7 mouse cellular contexts compared by ENCODE assay signal in genomic region chr5:34168950-34169891, GRCm38 (mm10). TPM values are rescaled to one million over a fixed set of nuclear protein-coding genes. Genes with fewer than 3 reads are reported as not detected.
DNase-seq lines count a peak whose midpoint lies in the region; ATAC-seq lines count a peak whose summit lies in the region.

Gene Poln (minus strand): TSS chr5:34169448.
Gene Haus3 (minus strand): TSS chr5:34169527.

- peak within 1 kb of the TSS; percentile 80 for H3K4me3 ChIP-seq in embryonic facial prominence, embryonic 11.5 days (ENCODE audit: low read depth, low read length)
- H3K4me3 ChIP-seq in limb, embryonic 10.5 days: peak within 1 kb of the TSS; percentile 77
- peak within 1 kb of the TSS; percentile 57 for H3K4me3 ChIP-seq in midbrain, embryonic 13.5 days (replicated peaks)

- peak; percentile 99 for ATAC-seq in embryonic facial prominence, embryonic 11.5 days (replicated peaks; ENCODE audit: insufficient number of reproducible peaks, low FRiP score, low TSS enrichment, low read depth)
- peak; percentile 94 for ATAC-seq in granulocyte monocyte progenitor cell, adult 5-6 weeks (replicated peaks; ENCODE audit: poor library complexity, severe bottlenecking)
- ATAC-seq in midbrain, embryonic 13.5 days: peak; percentile 100

- no peaks in the 10 kb centered on the region for H3K27me3 ChIP-seq in embryonic facial prominence, embryonic 11.5 days (ENCODE audit: control insufficient read depth, insufficient read depth, low read length)
- H3K27me3 ChIP-seq in limb, embryonic 10.5 days (ENCODE audit: low read depth, poor library complexity, severe bottlenecking): no peaks in the 10 kb centered on the region
- H3K27me3 ChIP-seq in midbrain, embryonic 13.5 days: no peaks in the 10 kb centered on the region

- H3K36me3 ChIP-seq in embryonic facial prominence, embryonic 11.5 days (replicated peaks; ENCODE audit: control insufficient read depth, insufficient read depth, low read depth, low read length): no peaks in the 10 kb centered on the region
- H3K36me3 ChIP-seq in limb, embryonic 10.5 days: peaks cover 29% of the 10 kb centered on the region
- peaks cover 18% of the 10 kb centered on the region for H3K36me3 ChIP-seq in midbrain, embryonic 13.5 days

- WGBS in embryonic facial prominence, embryonic 11.5 days: under 1% methylated on average over 57 of the region's 57 CpGs
- WGBS in limb, embryonic 10.5 days: under 1% methylated on average over 57 of the region's 57 CpGs
- under 1% methylated on average over 57 of the region's 57 CpGs for WGBS in midbrain, embryonic 13.5 days

- H3K9ac ChIP-seq in embryonic facial prominence, embryonic 11.5 days (replicated peaks; ENCODE audit: low read length): peak within 1 kb of the TSS; percentile 92
- peak within 1 kb of the TSS; percentile 69 for H3K9ac ChIP-seq in midbrain, embryonic 13.5 days (replicated peaks)

- no peaks in the 10 kb centered on the region for H3K9me3 ChIP-seq in embryonic facial prominence, embryonic 11.5 days (replicated peaks; ENCODE audit: control insufficient read depth, low read length)
- H3K9me3 ChIP-seq in limb, embryonic 10.5 days (replicated peaks): no peaks in the 10 kb centered on the region
- no peaks in the 10 kb centered on the region for H3K9me3 ChIP-seq in midbrain, embryonic 13.5 days

- peak; percentile 99 for DNase-seq in adrenal gland, postnatal 14 days
- peak; percentile 99 for DNase-seq in embryonic facial prominence, embryonic 11.5 days (ENCODE audit: low spot score)
- DNase-seq in kidney, adult 11 months: peak; percentile 99
- DNase-seq in limb, embryonic 10.5 days (ENCODE audit: low spot score): peak; percentile 99
- peak; percentile 94 for DNase-seq in spleen, adult 12 weeks (ENCODE audit: low spot score)

- peak within 1 kb of the TSS; percentile 58 for H3K4me2 ChIP-seq in embryonic facial prominence, embryonic 11.5 days (ENCODE audit: low read depth, low read length)
- peak within 1 kb of the TSS; percentile 70 for H3K4me2 ChIP-seq in midbrain, embryonic 13.5 days (replicated peaks)

- H3K27ac ChIP-seq in embryonic facial prominence, embryonic 11.5 days (replicated peaks; ENCODE audit: low read depth, low read length): peak within 1 kb of the TSS; percentile 85
- H3K27ac ChIP-seq in limb, embryonic 10.5 days: peak within 1 kb of the TSS; percentile 92
- peak within 1 kb of the TSS; percentile 94 for H3K27ac ChIP-seq in midbrain, embryonic 13.5 days

- H3K4me1 ChIP-seq in embryonic facial prominence, embryonic 11.5 days (ENCODE audit: control insufficient read depth, insufficient read depth, low read length): no peaks in the 10 kb centered on the region
- H3K4me1 ChIP-seq in limb, embryonic 10.5 days: peaks cover 22% of the 10 kb centered on the region
- peaks cover 32% of the 10 kb centered on the region for H3K4me1 ChIP-seq in midbrain, embryonic 13.5 days (replicated peaks)

RNA-seq across cellular contexts. Expression of gene Poln, which starts in this region (rescaled TPM):
- total RNA-seq in adrenal gland, postnatal 14 days (2021): 35.4 and 47.0 TPM in 2 replicates
- 0.21 and 0.99 TPM in 2 replicates for polyA plus RNA-seq in embryonic facial prominence, embryonic 11.5 days (2014; fragmentation: Nextera tagmentation; extraction: Ambion mirVana)
- 0.58 and 0.97 TPM in 2 replicates for total RNA-seq in granulocyte monocyte progenitor cell, adult 5-6 weeks (2014; fragmentation: Nextera tagmentation)
- 0.69 and 2.5 TPM in 2 replicates for total RNA-seq in granulocyte monocyte progenitor cell, adult 5-6 weeks (2017)
- 0.59 and 0.63 TPM in 2 replicates for polyA plus RNA-seq in limb, embryonic 10.5 days (2016; fragmentation: Nextera tagmentation; extraction: Ambion mirVana)
- 0.66 and 0.89 TPM in 2 replicates for polyA plus RNA-seq in midbrain, embryonic 13.5 days (2015; fragmentation: Nextera tagmentation; extraction: Ambion mirVana)

RNA-seq across cellular contexts. Expression of gene Haus3, which starts in this region (rescaled TPM):
- 9.9 and 10.0 TPM in 2 replicates for total RNA-seq in adrenal gland, postnatal 14 days (2021)
- 59.5 and 72.1 TPM in 2 replicates for polyA plus RNA-seq in embryonic facial prominence, embryonic 11.5 days (2014; fragmentation: Nextera tagmentation; extraction: Ambion mirVana)
- total RNA-seq in granulocyte monocyte progenitor cell, adult 5-6 weeks (2014; fragmentation: Nextera tagmentation): 56.3 and 65.6 TPM in 2 replicates
- total RNA-seq in granulocyte monocyte progenitor cell, adult 5-6 weeks (2017): 168 and 214 TPM in 2 replicates
- polyA plus RNA-seq in limb, embryonic 10.5 days (2016; fragmentation: Nextera tagmentation; extraction: Ambion mirVana): 56.7 and 58.0 TPM in 2 replicates
- 21.9 and 24.5 TPM in 2 replicates for polyA plus RNA-seq in midbrain, embryonic 13.5 days (2015; fragmentation: Nextera tagmentation; extraction: Ambion mirVana)

Comparison
In these comparisons a context has a peak if more than half of its experiments do, and no peak if none do; other contexts are left out.
1. Peak in every context shown above with its lines: DNase-seq, ATAC-seq, H3K4me3 ChIP-seq and H3K27ac ChIP-seq.
2. RNA of gene Poln (total RNA-seq): 35.4 to 47.0 TPM in adrenal gland, postnatal 14 days; 0.58 to 2.5 TPM in granulocyte monocyte progenitor cell, adult 5-6 weeks; every median in the first group is over 10 times any median in the second.